Mouse (Mus musculus) ES-Bruce4 (cell line): Measurements from ENCODE around the gene Ccdc62.

Source experiments
- CTCF ChIP-seq: IDR thresholded peaks from one replicate; pipeline ENCODE4 v1.8.1; 2011; ENCODE audit warnings: low read depth, low read length
- POLR2A ChIP-seq: IDR thresholded peaks from one replicate; pipeline ENCODE4 v1.8.1; 2011; ENCODE audit warnings: low read length; ENCODE audit not compliant: insufficient read depth

DNA sequence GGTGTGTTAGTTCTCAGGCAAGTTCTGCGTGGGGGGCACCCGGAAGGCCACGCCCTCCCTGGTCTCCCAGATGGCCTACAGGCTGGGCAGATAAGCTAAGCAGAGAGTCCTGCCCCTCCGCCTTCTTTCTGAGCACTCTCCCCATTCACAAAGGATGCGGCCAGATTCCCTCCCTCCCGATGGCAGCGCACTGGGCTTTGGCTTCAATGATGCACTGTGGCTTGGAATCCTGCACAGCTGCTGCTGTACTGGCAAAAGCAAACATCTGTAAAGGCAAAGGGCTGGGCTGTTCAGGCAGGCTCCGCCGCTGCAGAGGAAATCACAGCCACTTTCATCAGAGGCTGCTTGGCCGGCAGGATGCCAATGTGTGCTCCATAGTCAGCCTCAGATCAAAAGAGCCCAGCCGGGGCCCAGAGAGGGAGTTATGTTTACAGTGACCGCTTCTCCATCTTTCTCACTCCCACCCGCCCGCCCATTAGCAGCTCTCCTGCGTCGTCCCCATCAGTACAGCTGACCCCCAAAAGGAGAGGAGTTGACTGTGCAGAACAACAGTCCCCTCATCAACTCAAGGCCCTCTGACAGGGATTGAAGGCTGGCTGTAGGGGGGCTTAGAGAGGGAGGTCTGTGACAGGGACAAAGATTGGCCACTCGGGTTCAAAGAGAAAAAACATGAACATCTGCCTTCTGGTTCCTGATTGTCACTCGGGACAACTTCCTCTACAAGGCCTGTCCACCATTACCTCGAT lies 80.6 kb downstream of the Ccdc62 start:
- TF ChIP-seq CTCF (no peak), POLR2A (no peak)
